Mouse (Mus musculus): ENCODE results near the gene Rubcn. TPM values are rescaled to one million over a fixed set of nuclear protein-coding genes. Genes with fewer than 3 reads are reported as not detected.

Gene Rubcn
- total RNA-seq, 2 experiments from 2014 or later, result 59.9 to 60.6 TPM

DNA sequence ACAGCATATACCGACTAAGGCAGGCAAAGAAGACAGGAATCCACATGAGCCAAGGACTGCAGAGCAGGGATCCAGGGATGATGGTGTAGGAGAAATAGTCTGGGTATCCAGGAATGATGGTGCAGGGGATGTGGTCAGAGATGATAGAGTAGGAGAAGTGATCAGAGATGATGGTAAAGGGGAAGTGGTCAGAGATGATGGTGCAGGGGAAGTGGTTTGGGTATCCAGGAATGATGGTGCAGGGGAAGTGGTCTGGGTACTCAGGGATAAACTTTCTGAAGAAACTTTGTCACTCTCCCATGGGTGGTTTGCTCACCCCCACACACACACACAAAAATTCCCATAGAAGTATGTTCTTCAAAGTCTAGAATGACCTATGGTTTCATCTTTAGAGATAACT is 82.4 kb downstream of the Rubcn start:
- intact Hi-C loops (cut with DNase I), result no loop called here
- no peak for DNase-seq (ENCODE audit: extremely low spot score in 1 of 2, low spot score in 2 of 2)

DNA sequence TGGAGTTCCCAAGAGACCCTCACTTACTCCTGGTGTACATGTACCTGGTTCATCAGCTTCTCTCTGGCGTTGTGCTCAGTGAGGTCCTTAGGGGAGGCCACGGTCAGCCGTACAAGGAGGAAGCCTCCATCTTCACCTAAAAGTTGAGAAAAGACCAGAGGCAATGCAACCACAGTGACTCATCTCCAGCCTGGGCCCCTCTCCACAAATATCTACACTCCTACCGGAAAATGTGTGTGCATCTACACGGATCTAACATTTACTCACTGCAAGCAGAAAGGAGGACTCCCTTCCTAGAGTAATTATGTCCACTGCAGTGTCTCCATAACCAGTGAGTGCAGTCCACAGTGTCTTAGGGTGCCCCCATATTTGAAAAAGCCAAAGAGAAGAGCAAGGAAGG is 87.5 kb downstream of the Rubcn start:
- intact Hi-C loops (cut with DNase I), result no loop called here

DNA sequence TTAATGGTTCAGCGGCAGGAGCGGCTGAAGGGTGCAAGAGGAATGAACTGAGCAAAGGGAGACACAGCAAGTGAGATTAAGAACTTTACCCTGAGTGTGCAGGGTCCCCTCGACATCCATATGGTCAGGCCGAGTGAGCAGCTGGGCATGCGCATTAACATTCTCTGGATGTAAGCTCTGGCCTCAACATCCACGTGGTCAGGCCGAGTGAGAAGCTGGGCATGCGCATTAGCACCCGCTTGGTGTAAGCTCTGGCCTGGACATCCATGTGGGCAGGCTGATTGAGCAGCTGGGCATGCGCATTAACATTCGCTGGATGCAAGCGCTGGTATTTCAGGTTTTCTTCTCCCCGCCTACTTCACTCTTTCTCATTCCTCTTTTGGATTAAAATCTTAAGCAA is 92.7 kb downstream of the Rubcn start:
- intact Hi-C loops (cut with DNase I), result loop anchor here (10.0 kb wide), 1 partner anchor 70 kb away; no protein-coding TSS in a partner anchor
- DNase-seq (ENCODE audit: extremely low spot score in 1 of 2, low spot score in 2 of 2), result peak; percentile 36 to 69

More for the DNA sequence above, 87.5 kb downstream of the Rubcn start:
- DNase-seq (ENCODE audit: extremely low spot score in 1 of 2, low spot score in 2 of 2), result no peak

DNA sequence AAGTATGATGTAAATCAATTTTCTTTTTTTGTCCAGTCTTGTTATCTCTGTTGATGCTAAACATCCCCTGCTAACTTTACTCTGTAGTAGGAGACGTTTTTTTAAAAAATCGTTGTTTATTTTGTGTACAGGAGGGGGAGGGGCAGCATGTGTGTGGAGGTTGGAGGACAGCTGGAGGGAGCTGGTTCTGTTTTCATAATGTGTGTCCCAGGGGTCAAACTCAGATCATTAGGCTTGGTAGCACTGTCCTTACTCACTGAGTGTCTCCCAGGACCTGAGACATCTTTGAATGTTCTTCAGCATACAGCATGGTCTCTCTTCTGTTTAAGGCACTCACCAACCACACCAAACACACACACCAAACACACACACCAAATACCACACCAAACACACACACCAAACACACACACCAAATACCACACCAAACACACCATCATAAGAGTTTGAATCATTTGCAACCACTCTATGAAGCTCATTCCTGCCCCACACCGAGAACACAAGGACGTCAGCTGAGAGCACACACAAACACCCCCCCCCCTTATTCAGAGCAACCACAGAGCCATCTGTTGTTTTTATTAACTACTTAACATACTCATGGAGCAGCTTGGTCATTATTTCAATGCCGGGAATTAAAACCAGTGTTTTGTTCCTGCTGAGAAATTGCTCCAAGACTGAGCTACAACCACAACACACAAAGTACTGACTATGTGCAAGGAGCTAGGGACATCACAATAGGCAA is 94.1 kb downstream of the Rubcn start:
- intact Hi-C loops (cut with DNase I), result loop anchor here (10.0 kb wide), 1 partner anchor 69 kb away; no protein-coding TSS in a partner anchor
- DNase-seq (ENCODE audit: extremely low spot score in 1 of 2, low spot score in 2 of 2), result no peak

DNA sequence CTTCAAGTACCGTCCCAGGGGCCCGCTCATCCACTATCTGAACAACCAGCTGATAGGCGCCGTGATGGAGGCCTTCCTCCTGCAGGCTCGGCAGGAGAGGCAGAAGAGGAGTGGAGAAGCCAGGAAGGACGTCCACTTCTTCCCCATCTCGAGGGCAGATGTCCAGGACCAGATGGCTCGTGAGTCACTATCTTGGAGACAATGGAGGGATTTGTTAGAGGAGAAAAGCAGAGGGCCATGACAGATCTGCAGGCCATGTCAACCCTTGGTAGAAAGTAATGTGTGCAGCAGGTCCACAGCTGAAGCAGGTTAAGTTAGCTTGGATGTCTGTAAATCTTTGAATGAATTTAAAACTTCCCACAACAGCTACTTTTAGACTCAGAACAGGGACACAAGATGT is 98.6 kb downstream of the Rubcn start:
- DNase-seq (ENCODE audit: extremely low spot score in 1 of 2, low spot score in 2 of 2), result no peak
- intact Hi-C loops (cut with DNase I), result no loop called here

DNA sequence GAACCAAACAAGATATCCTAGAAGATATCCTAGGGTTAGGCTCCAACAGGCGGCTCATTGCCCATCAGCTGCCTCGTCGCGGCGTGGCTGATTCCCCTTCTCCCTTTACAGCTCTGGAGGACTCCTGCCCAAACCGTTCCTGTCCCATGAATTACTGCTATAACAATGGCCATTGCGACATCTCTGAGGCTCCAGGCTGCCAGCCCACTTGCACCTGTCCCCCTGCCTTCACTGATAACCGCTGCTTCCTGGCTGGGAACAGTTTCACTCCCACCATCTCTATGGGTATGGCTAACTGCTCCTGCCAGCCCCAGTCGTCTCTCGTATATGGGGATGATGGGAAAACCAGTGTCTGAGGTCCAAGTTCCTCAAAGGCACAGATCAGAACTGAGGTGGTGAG is 100.9 kb downstream of the Rubcn start:
- DNase-seq (ENCODE audit: extremely low spot score in 1 of 2, low spot score in 2 of 2), result no peak
- intact Hi-C loops (cut with DNase I), result no loop called here

Other genes starting within 250 kb of the Rubcn start
- 100 to 1,000 TPM in 1 of 2 experiments, 10 to 100 TPM in 1; 93.2 to 107 TPM for gene Tnk2, start 233.9 kb downstream of the Rubcn start, total RNA-seq (2021)
- not detected for gene Muc4, start 141.9 kb downstream of the Rubcn start, total RNA-seq (2021)
- not detected for gene Muc20, start 80.3 kb downstream of the Rubcn start, total RNA-seq (2021)
- gene Smbd1, start 67.3 kb downstream of the Rubcn start, total RNA-seq (2021), result not detected
- 100 to 1,000 TPM; 138 to 145 TPM for gene Fyttd1, start 266 bp downstream of the Rubcn start, total RNA-seq (2021)
- gene Lrch3, start 36.3 kb upstream of the Rubcn start, total RNA-seq (2021), result 10 to 100 TPM; 28.9 to 32.4 TPM
- gene Iqcg, start 178.5 kb upstream of the Rubcn start, total RNA-seq (2021), result 1 to 10 TPM; 6.0 to 9.7 TPM
- 100 to 1,000 TPM; 258 to 270 TPM for gene Rpl35a, start 178.7 kb upstream of the Rubcn start, total RNA-seq (2021)
- 10 to 100 TPM; 20.1 to 24.2 TPM for gene Lmln, start 184.8 kb upstream of the Rubcn start, total RNA-seq (2021)

All from left cerebral cortex, postnatal 10 days (tissue).